Comparison of ENCODE assay signal across 15 mouse cellular contexts in the genomic region with DNA sequence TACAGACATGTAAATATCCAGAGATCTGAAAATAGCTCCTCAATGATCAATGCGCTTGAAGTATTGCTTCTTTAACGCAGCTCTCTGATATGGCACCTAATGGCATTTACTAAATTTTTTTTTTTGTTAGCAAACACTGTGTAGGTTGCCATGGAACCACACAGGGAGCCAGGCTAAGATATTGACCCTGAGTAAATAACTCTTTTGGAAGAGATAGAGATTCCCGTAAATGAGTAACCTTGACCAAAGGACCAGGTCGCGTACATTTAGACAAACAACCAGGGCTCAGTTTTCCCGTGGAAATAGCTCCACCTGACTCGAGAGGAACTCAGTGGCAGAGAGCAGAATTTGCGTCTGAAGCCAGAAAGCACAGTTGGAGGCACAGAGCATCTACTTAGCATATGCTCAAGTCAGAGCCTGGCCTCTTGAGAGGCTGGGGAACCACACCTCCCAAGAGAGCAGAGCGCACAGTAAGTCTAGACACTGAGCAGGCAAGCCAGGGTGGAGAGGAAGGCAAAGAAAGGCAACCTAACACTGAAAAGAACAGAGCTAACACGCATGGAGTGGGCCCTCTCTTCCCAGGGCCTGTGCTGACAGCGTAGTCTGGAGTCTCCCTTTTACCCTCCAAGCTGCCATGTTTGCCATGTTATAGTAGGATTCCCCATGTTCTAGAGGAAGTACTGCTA.
DNase-seq lines count a peak whose midpoint lies in the region; ATAC-seq and TF ChIP-seq lines count a peak whose summit lies in the region.
"Had no signal": no experiment of that assay in that cellular context is flagged by ENCODE, and none has a peak within 500 bp of the region (broad histone marks: within the 10 kb centered on the region; RNA-seq: fewer than 3 reads in every experiment).

No protein-coding gene starts in this region.

- intact Hi-C loops in gastrocnemius, adult 2 months (cut with DNase I), result no loop called here
- intact Hi-C loops in left cerebral cortex, postnatal 10 days (cut with DNase I), result no loop called here

- no peak overlapping the region for H3K9ac ChIP-seq in forebrain, embryonic 14.5 days (ENCODE audit: low read length)
- no peak overlapping the region for H3K9ac ChIP-seq in lung, postnatal 0 days (replicated peaks; ENCODE audit: low read depth)
- H3K9ac ChIP-seq: liver, embryonic 14.5 days; midbrain, embryonic 13.5 days; neural tube, embryonic 12.5 days had no signal

- no peak for ATAC-seq in forebrain, embryonic 14.5 days
- no peak for ATAC-seq in lung, postnatal 0 days
- ATAC-seq: forebrain, embryonic 16.5 days; midbrain, embryonic 13.5 days had no signal

- H3K9me3 ChIP-seq in forebrain, embryonic 10.5 days, result no peaks in the 10 kb centered on the region
- H3K9me3 ChIP-seq in forebrain, embryonic 14.5 days (replicated peaks; ENCODE audit: control insufficient read depth, low read length), result no peaks in the 10 kb centered on the region
- H3K9me3 ChIP-seq in lung, postnatal 0 days (ENCODE audit: low read length), result no peaks in the 10 kb centered on the region
- H3K9me3 ChIP-seq: midbrain, embryonic 13.5 days; neural tube, embryonic 12.5 days had no signal

- H3K27ac ChIP-seq in forebrain, embryonic 10.5 days, result peak overlapping the region; percentile 40; the same call in 1 of the 2 replicates
- H3K27ac ChIP-seq in forebrain, embryonic 14.5 days (ENCODE audit: low read depth, low read length), result no peak overlapping the region
- H3K27ac ChIP-seq in lung, postnatal 0 days (ENCODE audit: low read length), result no peak overlapping the region
- peak overlapping the region; percentile 92 for H3K27ac ChIP-seq in spleen, adult 2 months (ENCODE audit: insufficient read depth, low read length)
- H3K27ac ChIP-seq in gastrocnemius, adult 2 months, result no peak overlapping the region
- H3K27ac ChIP-seq: liver, embryonic 14.5 days; midbrain, embryonic 13.5 days; neural tube, embryonic 12.5 days had no signal

- H3K4me2 ChIP-seq in forebrain, embryonic 14.5 days (ENCODE audit: low read length), result no peak overlapping the region
- no peak overlapping the region for H3K4me2 ChIP-seq in lung, postnatal 0 days (replicated peaks; ENCODE audit: low read depth, low read length)
- H3K4me2 ChIP-seq: midbrain, embryonic 13.5 days; neural tube, embryonic 12.5 days had no signal

- no peak for TF ChIP-seq POLR2A in spleen, adult 2 months (IDR thresholded peaks at IDR 0.05; ENCODE audit: low read depth, low read length)

- H3K4me1 ChIP-seq in forebrain, embryonic 10.5 days, result peaks cover 54% of the 10 kb centered on the region
- H3K4me1 ChIP-seq in forebrain, embryonic 14.5 days (ENCODE audit: control insufficient read depth, insufficient read depth, low read length), result peaks cover 20% of the 10 kb centered on the region
- no peaks in the 10 kb centered on the region for H3K4me1 ChIP-seq in lung, postnatal 0 days (ENCODE audit: insufficient read depth, low read depth, low read length)
- H3K4me1 ChIP-seq in spleen, adult 2 months (ENCODE audit: control insufficient read depth, insufficient read depth, insufficient read length), result peaks cover 27% of the 10 kb centered on the region

- no peak overlapping the region for H3K4me3 ChIP-seq in forebrain, embryonic 10.5 days
- no peak overlapping the region for H3K4me3 ChIP-seq in forebrain, embryonic 14.5 days (ENCODE audit: low read depth, low read length)
- H3K4me3 ChIP-seq in lung, postnatal 0 days (ENCODE audit: low read depth, low read length), result no peak overlapping the region
- no peak overlapping the region for H3K4me3 ChIP-seq in spleen, adult 2 months (ENCODE audit: extremely low read depth, insufficient read depth, insufficient read length)
- H3K4me3 ChIP-seq in gastrocnemius, adult 2 months, result no peak overlapping the region
- H3K4me3 ChIP-seq: midbrain, embryonic 13.5 days; neural tube, embryonic 12.5 days had no signal

- peaks cover 61% of the 10 kb centered on the region for H3K27me3 ChIP-seq in forebrain, embryonic 10.5 days (ENCODE audit: poor library complexity, severe bottlenecking)
- H3K27me3 ChIP-seq in forebrain, embryonic 14.5 days (replicated peaks; ENCODE audit: control insufficient read depth, insufficient read depth, low read length), result no peaks in the 10 kb centered on the region
- no peaks in the 10 kb centered on the region for H3K27me3 ChIP-seq in lung, postnatal 0 days (replicated peaks; ENCODE audit: insufficient read depth, low read length)
- H3K27me3 ChIP-seq in spleen, adult 2 months (ENCODE audit: control insufficient read depth, insufficient read depth, low read length), result no peaks in the 10 kb centered on the region
- H3K27me3 ChIP-seq: neural tube, embryonic 12.5 days had no signal

- no peak for TF ChIP-seq CTCF in lung, postnatal 0 days (IDR thresholded peaks at IDR 0.05)
- TF ChIP-seq CTCF in spleen, adult 2 months (IDR thresholded peaks at IDR 0.05; ENCODE audit: extremely low read depth, insufficient read depth, insufficient read length, insufficient replicate concordance), result no peak
- no peak for TF ChIP-seq CTCF in gastrocnemius, adult 2 months (IDR thresholded peaks at IDR 0.05)

- H3K36me3 ChIP-seq in forebrain, embryonic 10.5 days (replicated peaks), result no peaks in the 10 kb centered on the region; the same call in 1 of the 2 replicates
- H3K36me3 ChIP-seq in forebrain, embryonic 14.5 days (ENCODE audit: control insufficient read depth, insufficient read depth, low read length), result no peaks in the 10 kb centered on the region
- H3K36me3 ChIP-seq in lung, postnatal 0 days (ENCODE audit: insufficient read depth, low read length), result no peaks in the 10 kb centered on the region
- no peaks in the 10 kb centered on the region for H3K36me3 ChIP-seq in spleen, adult 2 months (ENCODE audit: control insufficient read depth, insufficient read depth, low read length)
- H3K36me3 ChIP-seq: midbrain, embryonic 13.5 days; neural tube, embryonic 12.5 days had no signal

- WGBS in forebrain, embryonic 10.5 days, result 78% methylated on average over 11 of the region's 11 CpGs
- WGBS in forebrain, embryonic 14.5 days, result 74% methylated on average over 11 of the region's 11 CpGs
- WGBS in lung, postnatal 0 days, result 56% methylated on average over 11 of the region's 11 CpGs
- 51% methylated on average over 11 of the region's 11 CpGs for WGBS in spleen, adult 2 months

- DNase-seq in forebrain, embryonic 10.5 days (ENCODE audit: extremely low spot score, low spot score), result no peak
- no peak for DNase-seq in forebrain, embryonic 14.5 days (ENCODE audit: low spot score)
- DNase-seq in lung, postnatal 36 days, result peak; percentile 31
- DNase-seq in lung, postnatal 0 days (ENCODE audit: low spot score), result no peak
- peak in 1 of 2 experiments; percentile 65 for DNase-seq in spleen, adult 2 months (ENCODE audit: low read depth in 1 of 2, low spot score in 2 of 2)
- DNase-seq in thymus, postnatal 36 days, result peak; percentile 31
- DNase-seq in gastrocnemius, adult 2 months, result no peak
- DNase-seq in left cerebral cortex, postnatal 10 days (ENCODE audit: extremely low spot score in 1 of 2, low spot score in 2 of 2), result no peak
- DNase-seq: adrenal gland, adult 2 months; heart, postnatal 14 days; kidney, adult 11 months had no signal

- no peak for TF ChIP-seq EP300 in lung, postnatal 0 days (IDR thresholded peaks at IDR 0.05)

Comparison
In these comparisons a context has a peak if more than half of its experiments do, and no peak if none do; other contexts are left out.
1. DNase-seq: peak in lung, postnatal 36 days (single experiment) and thymus, postnatal 36 days (2 of 2); none in forebrain, embryonic 10.5 days (single experiment), forebrain, embryonic 14.5 days (single experiment), lung, postnatal 0 days (single experiment), gastrocnemius, adult 2 months (single experiment) and left cerebral cortex, postnatal 10 days (0 of 2).
2. H3K27ac ChIP-seq: peak in forebrain, embryonic 10.5 days (single experiment) and spleen, adult 2 months (single experiment); none in forebrain, embryonic 14.5 days (single experiment), lung, postnatal 0 days (single experiment) and gastrocnemius, adult 2 months (single experiment).